Comparison of ENCODE assay signal across 8 mouse cellular contexts in genomic region chr16:94580844-94581405, GRCm38 (mm10). TPM values are rescaled to one million over a fixed set of nuclear protein-coding genes. Genes with fewer than 3 reads are reported as not detected.
DNase-seq lines count a peak whose midpoint lies in the region; ATAC-seq and TF ChIP-seq lines count a peak whose summit lies in the region.

No protein-coding gene starts in this region.

- no peaks in the 10 kb centered on the region for H3K36me3 ChIP-seq in midbrain, embryonic 16.5 days (ENCODE audit: control insufficient read depth, insufficient read depth, low read length)
- no peaks in the 10 kb centered on the region for H3K36me3 ChIP-seq in midbrain, embryonic 13.5 days
- no peaks in the 10 kb centered on the region for H3K36me3 ChIP-seq in heart, embryonic 16.5 days (ENCODE audit: control insufficient read depth, insufficient read depth)
- H3K36me3 ChIP-seq in forebrain, embryonic 13.5 days (ENCODE audit: poor library complexity, severe bottlenecking), result no peaks in the 10 kb centered on the region

- TF ChIP-seq CTCF in gastrocnemius, adult 2 months (IDR thresholded peaks at IDR 0.05), result no peak

- 0 out of 2 replicates have a peak, but pooled peaks have one; percentile 34 for ATAC-seq in midbrain, embryonic 16.5 days
- ATAC-seq in midbrain, embryonic 13.5 days, result no peak
- peak; percentile 38; the same call in 1 of the 2 replicates for ATAC-seq in heart, embryonic 16.5 days (replicated peaks; ENCODE audit: extremely low read depth, insufficient read depth, low FRiP score)
- ATAC-seq in forebrain, embryonic 13.5 days, result no peak

- peak; percentile 59 for DNase-seq in gastrocnemius, adult 2 months
- DNase-seq in gastrocnemius, adult 8-10 months (ENCODE audit: low spot score in 2 of 2), result no peak
- DNase-seq in lung, postnatal 36 days, result peak; percentile 35
- no peak for DNase-seq in cerebellum, adult 18-20 months

- H3K9ac ChIP-seq in midbrain, embryonic 16.5 days (ENCODE audit: low read depth, low read length), result no peak overlapping the region
- no peak overlapping the region for H3K9ac ChIP-seq in midbrain, embryonic 13.5 days (replicated peaks)
- peak overlapping the region; percentile 49 for H3K9ac ChIP-seq in heart, embryonic 16.5 days (ENCODE audit: low read length)
- H3K9ac ChIP-seq in forebrain, embryonic 13.5 days, result no peak overlapping the region

- no peaks in the 10 kb centered on the region for H3K27me3 ChIP-seq in midbrain, embryonic 16.5 days (ENCODE audit: control insufficient read depth, insufficient read depth, low read depth, low read length)
- H3K27me3 ChIP-seq in midbrain, embryonic 13.5 days, result no peaks in the 10 kb centered on the region
- no peaks in the 10 kb centered on the region for H3K27me3 ChIP-seq in heart, embryonic 16.5 days (ENCODE audit: control insufficient read depth, insufficient read depth, low read length)
- H3K27me3 ChIP-seq in forebrain, embryonic 13.5 days, result no peaks in the 10 kb centered on the region

- H3K4me2 ChIP-seq in midbrain, embryonic 16.5 days (ENCODE audit: low read length), result no peak overlapping the region
- no peak overlapping the region for H3K4me2 ChIP-seq in midbrain, embryonic 13.5 days (replicated peaks)
- peak overlapping the region; percentile 38 for H3K4me2 ChIP-seq in heart, embryonic 16.5 days (ENCODE audit: low read depth, low read length)
- H3K4me2 ChIP-seq in forebrain, embryonic 13.5 days, result no peak overlapping the region

- peak overlapping the region; percentile 57 for H3K27ac ChIP-seq in gastrocnemius, adult 2 months
- H3K27ac ChIP-seq in midbrain, embryonic 16.5 days (ENCODE audit: low read length), result no peak overlapping the region
- H3K27ac ChIP-seq in midbrain, embryonic 13.5 days, result no peak overlapping the region
- peak overlapping the region; percentile 76 for H3K27ac ChIP-seq in heart, embryonic 16.5 days (ENCODE audit: low read length)
- no peak overlapping the region for H3K27ac ChIP-seq in forebrain, embryonic 13.5 days

- WGBS in midbrain, embryonic 16.5 days, result 29% methylated on average over 7 of the region's 7 CpGs
- WGBS in midbrain, embryonic 13.5 days, result 33% methylated on average over 7 of the region's 7 CpGs
- WGBS in heart, embryonic 16.5 days, result 15% methylated on average over 7 of the region's 7 CpGs
- WGBS in forebrain, embryonic 13.5 days, result 40% methylated on average over 7 of the region's 7 CpGs

- no peaks in the 10 kb centered on the region for H3K9me3 ChIP-seq in midbrain, embryonic 16.5 days (replicated peaks; ENCODE audit: control insufficient read depth, low read length, poor library complexity, severe bottlenecking)
- H3K9me3 ChIP-seq in midbrain, embryonic 13.5 days, result no peaks in the 10 kb centered on the region
- no peaks in the 10 kb centered on the region for H3K9me3 ChIP-seq in heart, embryonic 16.5 days (replicated peaks; ENCODE audit: control insufficient read depth, low read length)
- H3K9me3 ChIP-seq in forebrain, embryonic 13.5 days (replicated peaks), result no peaks in the 10 kb centered on the region

- H3K4me3 ChIP-seq in gastrocnemius, adult 2 months, result peak overlapping the region; percentile 23
- no peak overlapping the region for H3K4me3 ChIP-seq in midbrain, embryonic 16.5 days (ENCODE audit: low read depth, low read length)
- no peak overlapping the region for H3K4me3 ChIP-seq in midbrain, embryonic 13.5 days (replicated peaks)
- H3K4me3 ChIP-seq in heart, embryonic 16.5 days (ENCODE audit: low read length), result no peak overlapping the region
- no peak overlapping the region for H3K4me3 ChIP-seq in forebrain, embryonic 13.5 days

- H3K4me1 ChIP-seq in midbrain, embryonic 16.5 days (ENCODE audit: control insufficient read depth, insufficient read depth, low read length), result peaks cover 23% of the 10 kb centered on the region
- peaks cover 66% of the 10 kb centered on the region for H3K4me1 ChIP-seq in midbrain, embryonic 13.5 days (replicated peaks)
- H3K4me1 ChIP-seq in heart, embryonic 16.5 days (ENCODE audit: control insufficient read depth, insufficient read depth, low read length), result peaks cover 78% of the 10 kb centered on the region
- H3K4me1 ChIP-seq in forebrain, embryonic 13.5 days, result peaks cover 48% of the 10 kb centered on the region

- intact Hi-C loops in gastrocnemius, adult 2 months (cut with DNase I), result no loop called here

RNA-seq across cellular contexts. Expression of gene Dyrk1a, which starts 11.1 kb away (rescaled TPM):
- 10 to 100 TPM; 94.4 to 98.0 TPM for total RNA-seq in gastrocnemius, adult 2 months (2021)
- total RNA-seq in gastrocnemius, adult 8-10 months (2022), result 100 to 1,000 TPM in 3 of 4 experiments, 10 to 100 TPM in 1; 95.4 to 131 (median 109) TPM
- polyA plus RNA-seq in midbrain, embryonic 16.5 days (2015; fragmentation: Nextera tagmentation; extraction: Ambion mirVana), result 12.0 and 12.4 TPM in 2 replicates
- polyA plus RNA-seq in midbrain, embryonic 13.5 days (2015; fragmentation: Nextera tagmentation; extraction: Ambion mirVana), result 11.7 and 12.7 TPM in 2 replicates
- polyA plus RNA-seq in heart, embryonic 16.5 days (2015; fragmentation: Nextera tagmentation; extraction: Ambion mirVana), result 7.8 and 8.1 TPM in 2 replicates
- 12.7 and 14.5 TPM in 2 replicates for polyA plus RNA-seq in forebrain, embryonic 13.5 days (2015; fragmentation: Nextera tagmentation; extraction: Ambion mirVana)

RNA-seq across cellular contexts. Expression of gene Vps26c, which starts 54.3 kb away (rescaled TPM):
- 10 to 100 TPM in 1 of 2 experiments, 1 to 10 TPM in 1; 8.2 to 10.4 TPM for total RNA-seq in gastrocnemius, adult 2 months (2021)
- 10 to 100 TPM in 3 of 4 experiments, 1 to 10 TPM in 1; 8.6 to 12.1 (median 10.2) TPM for total RNA-seq in gastrocnemius, adult 8-10 months (2022)
- polyA plus RNA-seq in midbrain, embryonic 16.5 days (2015; fragmentation: Nextera tagmentation; extraction: Ambion mirVana), result 80.6 and 83.5 TPM in 2 replicates
- 72.4 and 80.7 TPM in 2 replicates for polyA plus RNA-seq in midbrain, embryonic 13.5 days (2015; fragmentation: Nextera tagmentation; extraction: Ambion mirVana)
- polyA plus RNA-seq in heart, embryonic 16.5 days (2015; fragmentation: Nextera tagmentation; extraction: Ambion mirVana), result 47.9 and 51.7 TPM in 2 replicates
- 65.2 and 66.0 TPM in 2 replicates for polyA plus RNA-seq in forebrain, embryonic 13.5 days (2015; fragmentation: Nextera tagmentation; extraction: Ambion mirVana)

Comparison
In these comparisons a context has a peak if more than half of its experiments do, and no peak if none do; other contexts are left out.
1. DNase-seq: peak in gastrocnemius, adult 2 months (single experiment) and lung, postnatal 36 days (single experiment); none in gastrocnemius, adult 8-10 months (0 of 2) and cerebellum, adult 18-20 months (0 of 2).
2. ATAC-seq: peak in midbrain, embryonic 16.5 days (single experiment) and heart, embryonic 16.5 days (single experiment); none in midbrain, embryonic 13.5 days (single experiment) and forebrain, embryonic 13.5 days (single experiment).
3. H3K27ac ChIP-seq: peak in gastrocnemius, adult 2 months (single experiment) and heart, embryonic 16.5 days (single experiment); none in midbrain, embryonic 16.5 days (single experiment), midbrain, embryonic 13.5 days (single experiment) and forebrain, embryonic 13.5 days (single experiment).